Mouse (Mus musculus) spleen, postnatal 4 days (tissue): Measurements from ENCODE around the gene Pgbd5.

Experiments
- DNase-seq, 2 experiments: peaks; one replicate each; pipeline ENCODE4 v3.0.0; 2022; ENCODE audit warnings: low spot score in 2 of 2

Pgbd5 gene

GRCm38 (mm10) chr8:124439558-124439957 lies at the start of gene Pgbd5:
TSS of gene Pgbd5 (minus strand) at chr8:124439658.
- no peak for DNase-seq

DNA sequence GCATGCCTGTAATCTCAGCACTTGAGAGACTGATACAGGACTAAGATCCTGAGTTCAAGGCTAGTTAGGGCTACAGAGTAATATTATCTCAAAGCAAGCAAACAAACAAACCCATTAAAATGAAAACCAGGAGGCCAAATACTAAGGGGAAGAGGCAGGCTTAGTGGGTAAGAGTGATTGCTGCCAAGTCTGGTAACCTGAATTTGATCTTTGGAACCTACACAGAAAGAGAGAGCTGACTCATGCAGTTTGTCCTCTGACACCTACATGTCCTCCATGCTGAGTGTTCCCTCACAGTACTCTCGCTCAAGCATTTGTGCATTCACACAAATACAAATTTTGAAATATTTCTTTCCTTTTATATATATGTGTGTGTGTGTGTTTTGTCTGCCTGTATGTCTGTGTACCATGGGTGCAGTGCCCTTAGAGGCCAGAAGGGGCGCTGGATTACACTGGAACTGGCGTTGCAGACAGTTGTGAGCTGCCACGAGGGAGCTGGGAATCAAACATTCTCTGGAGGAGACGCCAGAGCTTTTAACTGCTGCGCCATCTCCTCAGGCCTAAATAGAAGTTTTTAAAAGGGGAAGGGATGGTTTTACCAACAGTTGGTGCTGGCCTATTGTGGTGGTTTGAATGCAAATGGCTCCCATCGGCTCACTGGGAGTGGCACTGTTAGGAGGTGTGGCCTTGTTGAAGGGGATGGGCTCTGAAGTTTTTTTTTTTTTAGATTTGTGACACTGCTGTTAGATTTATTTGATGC lies 44.1 kb upstream of the Pgbd5 start:
- DNase-seq = no peak

DNA sequence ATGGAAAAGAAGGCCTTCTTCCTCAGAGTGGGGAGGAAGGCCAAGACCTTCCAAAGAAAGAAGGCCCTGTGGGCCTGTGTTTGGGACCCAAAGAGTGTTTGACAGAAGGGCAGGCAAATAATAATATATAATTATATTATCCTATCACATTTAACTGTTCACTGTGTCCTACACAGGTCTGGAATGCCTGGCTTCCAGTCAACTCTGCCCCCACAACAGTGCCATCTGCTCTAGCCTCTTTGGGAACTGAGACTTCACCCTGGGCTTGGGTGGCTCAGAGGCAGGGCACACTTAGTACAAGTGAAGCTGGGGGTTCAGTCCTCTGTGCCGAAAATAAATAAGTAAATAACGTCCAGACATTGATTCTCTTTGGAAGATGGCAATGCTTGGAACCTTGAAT lies 43.3 kb upstream of the Pgbd5 start:
- DNase-seq = no peak

- no peak for DNase-seq
Measured at GRCm38 (mm10) chr8:124480321-124480720, 40.9 kb upstream of the Pgbd5 start.

DNA sequence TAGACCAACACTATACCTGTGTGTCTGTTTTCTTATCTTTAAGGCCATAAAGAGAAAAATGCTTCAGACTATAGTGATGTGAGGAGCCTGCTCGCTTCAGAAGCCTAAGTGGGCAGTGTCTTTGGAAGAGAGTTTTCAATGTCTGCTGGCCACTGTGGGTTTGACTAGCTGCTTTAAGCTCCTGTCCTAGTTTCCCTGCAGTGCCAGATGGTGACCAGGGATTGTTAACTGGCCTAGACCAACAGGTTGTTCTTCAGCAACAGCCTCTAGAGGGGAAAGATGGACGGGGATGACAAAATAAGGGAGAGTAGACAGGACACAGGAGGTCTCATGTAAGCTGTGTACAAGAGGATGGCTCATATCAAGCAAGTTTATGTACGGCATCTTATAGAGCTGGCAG lies 39.8 kb upstream of the Pgbd5 start:
- no peak for DNase-seq

- DNase-seq = no peak
Measured at GRCm38 (mm10) chr8:124476701-124477100, 37.2 kb upstream of the Pgbd5 start.

DNA sequence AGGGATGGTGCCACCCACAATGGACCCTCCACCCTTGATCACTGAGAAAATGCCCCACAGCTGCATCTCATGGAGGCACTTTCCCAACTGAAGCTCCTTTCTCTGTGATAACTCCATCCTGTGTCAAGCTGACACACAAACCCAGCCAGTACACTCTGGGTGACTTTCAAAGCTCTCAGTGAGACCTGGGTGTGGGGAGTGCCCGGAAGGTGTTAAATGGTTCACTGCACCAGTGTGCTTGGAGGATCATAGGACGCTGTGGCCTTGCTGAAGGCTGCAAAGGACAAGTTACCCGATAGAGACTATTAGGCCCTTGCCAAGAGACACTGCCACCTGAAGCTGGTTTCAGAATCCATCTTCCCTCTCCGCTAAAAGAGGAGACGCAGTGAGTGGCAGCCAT lies 36.2 kb upstream of the Pgbd5 start:
- no peak for DNase-seq

GRCm38 (mm10) chr8:124464641-124465040 lies 25.2 kb upstream of the Pgbd5 start:
- DNase-seq = no peak

DNA sequence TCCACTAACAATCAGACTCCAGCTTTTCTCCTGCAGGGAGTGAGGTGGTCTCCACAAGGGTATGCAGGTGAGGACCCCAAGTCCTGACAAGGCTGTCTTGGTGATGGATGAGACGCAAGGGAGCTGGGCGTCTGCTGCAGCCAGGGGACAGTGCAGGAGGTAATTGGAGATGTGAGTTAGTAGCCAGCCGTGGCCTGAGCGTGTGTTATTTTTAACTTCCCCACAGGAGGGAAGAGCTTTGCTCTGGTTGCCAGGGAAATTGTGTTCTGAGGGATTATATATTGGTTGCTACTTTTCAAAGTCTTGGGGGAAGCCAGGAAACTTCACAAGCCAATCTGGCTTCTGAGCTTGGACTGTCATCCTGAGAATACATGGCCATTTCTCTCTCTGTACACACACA lies 23.7 kb upstream of the Pgbd5 start:
- DNase-seq = no peak

GRCm38 (mm10) chr8:124462192-124462591 lies 22.7 kb upstream of the Pgbd5 start:
- no peak for DNase-seq

DNA sequence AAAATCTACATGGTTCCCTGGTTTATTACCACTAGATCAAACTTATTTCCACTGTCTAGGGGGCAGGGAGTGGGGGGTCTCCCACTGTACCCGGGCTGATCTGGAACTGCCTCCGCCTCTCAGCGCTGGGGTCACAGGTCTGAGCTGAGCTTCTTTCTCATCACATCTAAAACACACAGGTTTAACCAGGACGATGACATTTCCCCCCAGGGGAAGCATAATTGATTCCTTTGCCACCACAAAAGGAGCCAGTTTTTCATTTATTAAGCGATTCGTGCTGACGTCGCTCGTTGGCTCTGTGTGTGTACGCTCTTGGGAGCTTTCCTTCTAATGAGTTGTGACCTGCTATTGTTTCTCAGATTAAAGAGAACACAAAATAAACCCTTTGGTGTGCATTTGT lies 21.6 kb upstream of the Pgbd5 start:
- no peak for DNase-seq

DNA sequence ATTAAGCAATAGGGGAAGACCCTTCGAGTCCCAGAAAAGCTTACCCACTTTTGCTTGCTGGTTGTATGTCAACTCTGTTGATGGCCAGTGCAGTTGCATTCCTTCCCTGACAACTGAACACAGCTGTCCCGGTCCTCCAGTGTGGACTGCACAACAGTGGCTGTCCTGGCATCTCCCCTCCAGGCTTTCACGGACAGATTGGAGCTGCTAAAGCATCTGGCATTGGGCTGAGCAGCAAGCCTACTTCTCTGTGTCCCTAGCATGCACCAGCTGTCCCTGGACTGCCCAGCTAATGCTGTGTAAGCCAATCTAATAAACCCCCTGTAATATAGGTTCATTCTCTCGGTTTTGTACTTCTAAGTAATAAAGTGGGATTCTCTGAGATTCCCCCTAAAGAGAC lies 21.2 kb upstream of the Pgbd5 start:
- no peak for DNase-seq

- no peak for DNase-seq
Measured at GRCm38 (mm10) chr8:124459627-124460026, 20.2 kb upstream of the Pgbd5 start.

DNA sequence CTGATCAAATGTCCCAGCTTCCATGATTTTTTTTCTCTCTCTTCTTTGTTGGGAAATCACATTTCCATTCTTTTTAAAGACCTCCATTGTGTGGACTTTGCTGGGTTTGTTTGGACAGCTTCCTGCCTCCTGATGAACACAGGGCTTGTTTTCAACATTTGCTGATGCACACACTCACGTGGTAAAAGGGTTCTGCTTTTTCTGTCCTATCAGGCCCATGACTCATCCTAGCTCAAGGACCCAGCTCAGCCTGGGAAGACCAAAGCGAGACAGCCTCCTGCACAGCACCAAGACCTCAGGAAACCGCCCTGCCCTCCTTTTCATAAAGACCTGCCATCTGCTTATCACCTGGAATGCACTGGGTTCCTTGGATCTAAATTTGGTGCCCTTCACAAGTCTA lies 15.9 kb upstream of the Pgbd5 start:
- DNase-seq = no peak

GRCm38 (mm10) chr8:124450192-124450895 lies 10.9 kb upstream of the Pgbd5 start:
- no peak for DNase-seq

DNA sequence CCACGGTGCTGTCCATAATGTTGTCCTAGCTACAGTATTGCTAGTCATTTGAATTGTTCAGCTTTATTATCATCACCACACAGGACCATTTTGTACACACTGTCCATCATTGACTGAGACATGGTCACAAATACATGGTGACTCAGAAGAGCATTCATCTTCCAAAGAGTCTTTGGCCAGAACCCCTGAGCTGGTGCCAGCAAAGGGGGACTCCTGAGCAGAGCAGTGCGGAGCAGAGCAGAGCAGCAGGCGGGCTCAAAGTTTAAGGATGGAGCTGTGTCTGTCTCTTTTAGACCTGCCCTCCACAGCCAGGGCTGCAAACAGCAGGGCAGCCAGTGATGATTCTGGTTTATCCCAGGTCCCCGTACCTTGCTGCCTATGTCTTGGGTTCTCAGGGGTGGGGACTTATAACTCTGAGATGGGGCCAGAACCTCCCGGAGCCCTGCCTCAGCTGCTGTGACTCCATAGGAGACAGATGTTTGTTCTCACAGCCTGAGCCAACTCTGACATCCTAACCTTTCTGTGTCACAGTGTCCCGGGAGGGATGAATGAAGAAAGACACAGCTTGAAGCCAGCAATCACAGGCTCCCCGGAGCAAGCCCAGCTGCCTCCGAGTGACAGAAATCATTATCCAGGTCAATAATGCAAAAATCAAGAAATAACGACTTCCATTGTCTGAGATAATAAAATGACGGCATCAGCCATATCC lies 9.7 kb upstream of the Pgbd5 start:
- DNase-seq = no peak

DNA sequence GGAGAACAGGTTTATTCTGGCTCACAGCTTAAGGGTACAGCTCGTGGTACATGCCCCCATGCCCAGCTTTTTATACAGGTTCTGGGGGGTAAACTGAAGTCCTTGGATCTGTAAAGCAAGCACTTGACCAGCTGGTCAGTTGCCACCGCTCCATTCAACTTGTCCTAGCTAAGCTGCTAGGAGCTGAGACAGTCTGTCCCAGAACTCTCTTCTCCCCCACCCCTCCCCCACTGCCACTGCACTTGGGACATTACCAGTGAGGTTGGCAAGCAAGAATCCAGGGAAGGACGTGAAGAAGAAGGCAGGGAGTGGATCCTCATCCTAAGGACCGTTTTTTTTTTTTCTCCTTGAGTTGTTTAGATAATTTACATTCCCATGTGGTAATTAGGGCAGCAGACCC lies 2.7 kb downstream of the Pgbd5 start:
- DNase-seq = no peak

DNA sequence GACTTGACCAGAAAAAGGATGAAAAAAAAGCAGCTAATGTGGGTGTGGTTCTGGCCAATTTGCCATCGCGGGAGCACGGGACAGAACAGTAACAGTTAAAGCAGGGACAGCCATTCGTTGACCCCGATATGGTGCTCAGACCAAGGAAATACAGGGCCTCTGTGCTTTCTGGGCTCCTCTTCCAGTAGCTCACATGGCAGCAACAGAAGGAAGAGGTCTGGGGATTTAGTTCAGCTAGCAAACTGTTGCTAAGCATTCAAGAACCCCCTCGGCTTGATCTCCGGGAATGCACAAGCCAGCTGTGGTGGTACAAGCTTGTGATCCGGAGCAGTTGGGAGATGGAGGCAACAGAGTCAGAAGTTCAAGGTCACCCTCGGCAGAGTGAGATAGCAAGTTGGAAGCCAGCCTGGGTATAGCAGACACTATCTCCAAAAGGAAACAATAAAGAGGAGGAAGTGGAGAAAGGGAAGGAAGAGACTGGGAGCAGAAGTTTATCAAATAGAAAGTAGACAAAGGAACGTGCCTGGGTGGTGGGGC lies 3.7 kb downstream of the Pgbd5 start:
- no peak for DNase-seq

DNA sequence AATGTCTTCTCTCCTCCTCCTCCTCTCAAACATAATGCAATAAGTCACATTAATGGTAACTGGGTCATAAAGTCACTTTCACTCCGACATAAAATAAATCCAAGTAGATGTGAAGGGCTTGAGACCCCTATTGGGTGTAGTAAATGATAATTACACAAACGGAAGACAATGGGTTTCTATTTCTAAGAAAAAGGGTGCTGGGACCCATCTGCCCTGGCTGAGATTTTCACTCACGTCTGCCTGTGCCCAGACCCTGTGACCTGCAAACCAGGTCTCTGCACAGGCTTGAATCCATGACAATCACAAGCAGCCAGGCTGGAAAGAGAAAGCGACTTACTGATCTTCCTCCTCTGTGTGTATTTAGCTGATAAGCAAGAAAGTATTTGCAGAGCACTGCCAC lies 4.3 kb downstream of the Pgbd5 start:
- DNase-seq = no peak

GRCm38 (mm10) chr8:124434126-124434790 lies 5.2 kb downstream of the Pgbd5 start:
- peak; percentile 85 to 90 for DNase-seq

GRCm38 (mm10) chr8:124433451-124434125 lies 5.9 kb downstream of the Pgbd5 start:
- DNase-seq = no peak
